Mouse (Mus musculus): ENCODE results near the gene Olfr1121.
"Not testable (repeated sequence)": the region's sequence is repeated elsewhere in the genome, so short reads cannot be mapped to it uniquely, and the experiment has no call there.

Gene Olfr1121

GRCm38 (mm10) chr2:87369595-87369994 lies at the start of gene Olfr1121:
Olfr1121 (plus strand) TSS chr2:87369895.
- no peak for DNase-seq

- no peak for DNase-seq
Measured at GRCm38 (mm10) chr2:87354515-87354914, 15.2 kb upstream of the Olfr1121 start, which contains the start of gene Olfr1120. Olfr1120 (plus strand) TSS chr2:87354815.

- not testable (repeated sequence) for DNase-seq
Measured at GRCm38 (mm10) chr2:87360121-87360520, 9.6 kb upstream of the Olfr1121 start.

GRCm38 (mm10) chr2:87371726-87372125 lies 2.0 kb downstream of the Olfr1121 start:
- DNase-seq = peak; percentile 65 to 68

DNA sequence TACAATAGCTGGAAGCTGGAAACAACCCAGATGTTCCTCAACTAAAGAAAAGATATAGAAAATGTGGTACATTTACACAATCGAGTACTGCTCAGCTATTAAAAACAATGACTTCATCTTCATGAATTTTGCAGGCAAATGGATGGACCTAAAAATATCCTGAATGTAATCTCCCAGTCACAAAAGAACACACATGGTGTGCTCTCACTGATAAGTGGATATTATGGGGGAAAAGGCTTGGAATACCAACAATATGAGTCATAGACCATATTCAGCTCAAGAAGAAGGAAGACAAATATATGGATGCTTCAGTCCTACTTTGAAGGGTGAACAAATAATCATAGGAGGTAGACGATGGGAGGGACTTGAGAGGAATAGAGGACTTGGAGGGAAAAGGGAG lies 14.2 kb downstream of the Olfr1121 start:
- no peak for DNase-seq

- DNase-seq = no peak
Measured at GRCm38 (mm10) chr2:87385549-87385948, 15.9 kb downstream of the Olfr1121 start, which contains the start of gene Olfr1122. Olfr1122 (plus strand) TSS chr2:87385849.

- DNase-seq = not testable (repeated sequence)
Measured at GRCm38 (mm10) chr2:87393605-87394004, 23.9 kb downstream of the Olfr1121 start.

- not testable (repeated sequence) for DNase-seq
Measured at GRCm38 (mm10) chr2:87394686-87395085, 25.0 kb downstream of the Olfr1121 start.

DNA sequence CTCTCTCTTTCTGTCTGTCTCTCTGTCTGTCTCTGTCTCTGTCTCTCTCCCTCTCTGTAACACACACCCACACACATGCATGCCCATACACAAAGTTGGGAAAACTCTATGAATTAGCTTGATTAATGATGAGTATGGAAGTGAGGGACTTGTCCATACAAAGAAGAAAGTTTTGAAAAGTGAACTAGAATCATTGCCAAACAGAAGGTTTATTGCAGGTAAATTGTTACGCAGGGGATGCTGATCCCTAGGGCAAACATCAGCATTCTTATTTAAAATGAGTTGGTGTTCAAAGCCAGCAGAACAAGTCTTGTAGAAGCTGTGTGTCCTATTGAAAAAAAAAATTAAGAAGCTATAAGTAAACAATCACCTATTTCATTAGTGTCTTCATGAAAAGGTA lies 46.6 kb downstream of the Olfr1121 start, which contains the start of gene Olfr1123:
Gene Olfr1123, plus strand, starts transcription at position 301 of the 400 bp plus-strand sequence.
- no peak for DNase-seq
